In genomic region chr5:150262717-150263103, GRCm38 (mm10) we compare ENCODE assay signal across 9 mouse cellular contexts.
DNase-seq lines count a peak whose midpoint lies in the region; ATAC-seq and TF ChIP-seq lines count a peak whose summit lies in the region.
"Had no signal": no experiment of that assay in that cellular context is flagged by ENCODE, and none has a peak within 500 bp of the region (broad histone marks: within the 10 kb centered on the region; RNA-seq: fewer than 3 reads in every experiment).

No protein-coding gene starts in this region.

- DNase-seq in hindbrain, embryonic 10.5 days (ENCODE audit: low spot score): no peak
- DNase-seq in embryonic facial prominence, embryonic 14.5 days (ENCODE audit: low spot score): no peak
- DNase-seq in hindbrain, postnatal 0 days (ENCODE audit: low spot score): no peak
- DNase-seq in natural killer cell, adult 2 months (ENCODE audit: low spot score in 2 of 2): peak; percentile 26 to 42
- no peak for DNase-seq in left cerebral cortex, adult 8-10 months (ENCODE audit: low spot score in 2 of 2)
- DNase-seq in T-cell, adult 2 months (ENCODE audit: low spot score): no peak
- DNase-seq in right cerebral cortex, adult 18-20 months: no peak

- H3K4me2 ChIP-seq in hindbrain, embryonic 12.5 days (replicated peaks): peak overlapping the region; percentile 77; the same call in 1 of the 2 replicates
- peak overlapping the region; percentile 80; the same call in 1 of the 2 replicates for H3K4me2 ChIP-seq in embryonic facial prominence, embryonic 14.5 days (ENCODE audit: low read depth, low read length)
- peak overlapping the region; percentile 67 for H3K4me2 ChIP-seq in hindbrain, postnatal 0 days (ENCODE audit: low read depth, low read length)

- H3K36me3 ChIP-seq in hindbrain, embryonic 12.5 days: no peaks in the 10 kb centered on the region
- no peaks in the 10 kb centered on the region for H3K36me3 ChIP-seq in hindbrain, embryonic 10.5 days
- H3K36me3 ChIP-seq in embryonic facial prominence, embryonic 14.5 days (ENCODE audit: control insufficient read depth, insufficient read depth, low read length): no peaks in the 10 kb centered on the region
- no peaks in the 10 kb centered on the region for H3K36me3 ChIP-seq in hindbrain, postnatal 0 days (ENCODE audit: insufficient read depth, low read length)

- WGBS in hindbrain, embryonic 12.5 days: 74% methylated on average over 5 of the region's 5 CpGs
- 78% methylated on average over 5 of the region's 5 CpGs for WGBS in hindbrain, embryonic 10.5 days
- 49% methylated on average over 5 of the region's 5 CpGs for WGBS in embryonic facial prominence, embryonic 14.5 days
- WGBS in hindbrain, postnatal 0 days: 62% methylated on average over 5 of the region's 5 CpGs

- ATAC-seq in hindbrain, embryonic 12.5 days (ENCODE audit: low FRiP score): no peak
- no peak for ATAC-seq in embryonic facial prominence, embryonic 14.5 days (ENCODE audit: low read depth)
- ATAC-seq in hindbrain, postnatal 0 days: no peak

- no peak overlapping the region for H3K4me3 ChIP-seq in hindbrain, embryonic 12.5 days
- no peak overlapping the region for H3K4me3 ChIP-seq in hindbrain, embryonic 10.5 days
- H3K4me3 ChIP-seq in embryonic facial prominence, embryonic 14.5 days (ENCODE audit: low read depth, low read length): no peak overlapping the region
- peak overlapping the region; percentile 53 for H3K4me3 ChIP-seq in hindbrain, postnatal 0 days (ENCODE audit: low read length)
- H3K4me3 ChIP-seq: megakaryocyte, embryonic 14.5 days had no signal

- peaks cover 24% of the 10 kb centered on the region for H3K4me1 ChIP-seq in hindbrain, embryonic 12.5 days
- H3K4me1 ChIP-seq in hindbrain, embryonic 10.5 days (replicated peaks): peaks cover 18% of the 10 kb centered on the region
- H3K4me1 ChIP-seq in embryonic facial prominence, embryonic 14.5 days (ENCODE audit: control insufficient read depth, insufficient read depth, low read length): peaks cover 9% of the 10 kb centered on the region; the same call in 1 of the 2 replicates
- H3K4me1 ChIP-seq in hindbrain, postnatal 0 days (ENCODE audit: insufficient read depth, low read length): peaks cover 7% of the 10 kb centered on the region

- no peaks in the 10 kb centered on the region for H3K27me3 ChIP-seq in hindbrain, embryonic 12.5 days
- H3K27me3 ChIP-seq in hindbrain, embryonic 10.5 days (ENCODE audit: insufficient read depth, poor library complexity, severe bottlenecking): peaks cover 10% of the 10 kb centered on the region
- H3K27me3 ChIP-seq in embryonic facial prominence, embryonic 14.5 days (replicated peaks; ENCODE audit: control insufficient read depth, insufficient read depth, low read length): no peaks in the 10 kb centered on the region
- H3K27me3 ChIP-seq in hindbrain, postnatal 0 days (ENCODE audit: insufficient read depth, low read length): no peaks in the 10 kb centered on the region
- H3K27me3 ChIP-seq: megakaryocyte, embryonic 14.5 days had no signal

- H3K27ac ChIP-seq in hindbrain, embryonic 12.5 days: no peak overlapping the region
- no peak overlapping the region for H3K27ac ChIP-seq in hindbrain, embryonic 10.5 days
- H3K27ac ChIP-seq in embryonic facial prominence, embryonic 14.5 days (replicated peaks; ENCODE audit: low read depth, low read length): peak overlapping the region; percentile 3; the same call in 1 of the 2 replicates
- H3K27ac ChIP-seq in hindbrain, postnatal 0 days: no peak overlapping the region

- no peak for TF ChIP-seq CTCF in hindbrain, postnatal 0 days (IDR thresholded peaks at IDR 0.05; ENCODE audit: low read depth)

- H3K9me3 ChIP-seq in hindbrain, embryonic 12.5 days (replicated peaks): no peaks in the 10 kb centered on the region
- H3K9me3 ChIP-seq in hindbrain, embryonic 10.5 days: no peaks in the 10 kb centered on the region
- H3K9me3 ChIP-seq in embryonic facial prominence, embryonic 14.5 days (ENCODE audit: control insufficient read depth, low read length): no peaks in the 10 kb centered on the region
- no peaks in the 10 kb centered on the region for H3K9me3 ChIP-seq in hindbrain, postnatal 0 days (ENCODE audit: low read length)
- H3K9me3 ChIP-seq: megakaryocyte, embryonic 14.5 days had no signal

- H3K9ac ChIP-seq in hindbrain, embryonic 12.5 days: no peak overlapping the region
- no peak overlapping the region for H3K9ac ChIP-seq in embryonic facial prominence, embryonic 14.5 days (ENCODE audit: low read depth, low read length)
- H3K9ac ChIP-seq in hindbrain, postnatal 0 days (replicated peaks; ENCODE audit: low read length): no peak overlapping the region; the same call in 1 of the 2 replicates

Comparison
In these comparisons a context has a peak if more than half of its experiments do, and no peak if none do; other contexts are left out.
1. DNase-seq: peak in natural killer cell, adult 2 months (2 of 2); none in hindbrain, embryonic 10.5 days (single experiment), embryonic facial prominence, embryonic 14.5 days (single experiment), hindbrain, postnatal 0 days (single experiment), left cerebral cortex, adult 8-10 months (0 of 2), T-cell, adult 2 months (single experiment) and right cerebral cortex, adult 18-20 months (single experiment).
2. Peak in every context shown above with its lines, with median percentiles within 50 percentile points of each other: H3K4me2 ChIP-seq.